Mouse (Mus musculus) small intestine, adult 2 months (tissue): ENCODE measurements around the gene Zbtb7a.

Experiments
- CTCF ChIP-seq: fragments of 200-500 bp; IDR thresholded peaks from 2 replicates; pipeline ENCODE4 v1.5.1; 2012; ENCODE audit warnings: low read depth, mild to moderate bottlenecking, control low read depth, inconsistent platforms, low read length, moderate library complexity, mixed read lengths; ENCODE audit not compliant: insufficient replicate concordance, insufficient read length; ENCODE audit errors: extremely low read depth
- POLR2A ChIP-seq: fragments of 200-500 bp; IDR thresholded peaks from 2 replicates; pipeline ENCODE4 v1.6.1; 2012; ENCODE audit warnings: low read depth, mild to moderate bottlenecking, control low read depth, inconsistent platforms, low read length, moderate library complexity

DNA sequence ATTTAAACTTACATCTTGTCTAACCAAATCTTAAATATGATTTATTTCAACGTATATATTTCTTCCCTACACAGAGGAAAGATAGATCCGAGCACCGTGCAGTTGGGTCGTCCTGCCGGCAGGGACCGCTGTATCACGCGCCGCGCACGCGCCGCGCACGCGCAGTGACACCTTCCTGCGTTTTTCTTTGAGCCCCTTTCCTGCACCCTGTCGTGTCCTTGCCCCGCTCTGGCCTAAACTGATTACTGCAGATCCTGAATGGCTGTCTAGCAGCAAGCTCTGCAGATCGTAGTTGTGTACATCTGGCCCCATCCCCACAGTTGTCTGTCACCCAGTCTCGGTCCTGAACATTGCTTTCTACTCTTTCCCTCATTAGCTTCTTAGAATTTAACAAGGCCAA lies 38.1 kb downstream of the Zbtb7a start:
- TF ChIP-seq POLR2A, result no peak
- peak; percentile 82 for TF ChIP-seq CTCF
